Mouse (Mus musculus): ENCODE data around the gene Ccdc9. TPM values are rescaled to one million over a fixed set of nuclear protein-coding genes. Genes with fewer than 3 reads are reported as not detected.

Gene Ccdc9
- total and polyA plus RNA-seq, 3 experiments = 32.0 to 81.0 (median 47.6) TPM

DNA sequence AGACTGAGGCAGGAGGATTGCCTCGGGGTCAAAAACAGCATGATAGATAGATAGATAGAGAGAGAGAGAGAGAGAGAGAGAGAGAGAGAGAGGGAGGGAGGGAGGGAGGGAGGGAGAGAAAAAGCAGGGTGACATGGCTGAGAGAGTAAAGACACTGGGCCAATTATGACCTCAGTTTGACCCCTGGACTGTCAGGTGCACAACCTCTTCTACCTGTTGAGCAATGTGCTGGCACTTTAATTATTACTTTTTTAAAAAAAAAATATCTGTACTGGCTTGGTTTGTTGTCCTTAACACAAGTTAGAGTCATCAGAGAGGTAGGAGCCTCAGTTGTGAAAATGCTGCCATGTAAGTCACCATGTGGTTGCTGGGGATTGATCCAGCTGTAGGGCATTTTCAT, 1.2 kb upstream of the Ccdc9 start:
- Histone ChIP-seq H3K27ac (ENCODE audit: insufficient read depth, low read depth) (no peak overlapping the region), H3K36me3 (replicated peaks in 1 of 2; ENCODE audit: control insufficient read depth in 1 of 2, insufficient read depth in 1 of 2, low read length in 1 of 2) (peaks cover 17 to 20% of the 10 kb centered on the region in 2 experiments), H3K79me2 (replicated peaks; ENCODE audit: control insufficient read depth, extremely low read depth, insufficient read depth, poor library complexity, severe bottlenecking) (peaks cover 12% of the 10 kb centered on the region), H3K4me3 (replicated peaks in 1 of 3; ENCODE audit: low read depth in 2 of 3, low read length in 2 of 3, poor library complexity in 1 of 3) (no peak overlapping the region), H3K4me1 (ENCODE audit: control insufficient read depth in 1 of 2, insufficient read depth in 2 of 2) (peaks cover 0 to 14% of the 10 kb centered on the region in 2 experiments; a peak in 2 of 4 replicates), H3K27me3 (replicated peaks) (no peaks in the 10 kb centered on the region), H3K4me2 (ENCODE audit: insufficient read depth, low read depth, poor library complexity, severe bottlenecking) (no peak overlapping the region), H3K9me3 (replicated peaks; ENCODE audit: low read length) (no peaks in the 10 kb centered on the region), H3K9ac (ENCODE audit: insufficient read depth, low read depth) (no peak overlapping the region)
- TF ChIP-seq ZMIZ1 (IDR thresholded peaks at IDR 0.05; ENCODE audit: low read depth, low read length) (no peak), EP300 (IDR thresholded peaks at IDR 0.05; ENCODE audit: low read length) (no peak), MYC (IDR thresholded peaks at IDR 0.05; ENCODE audit: low read depth, low read length) (no peak), TBP (conservative IDR thresholded peaks at IDR 0.05; ENCODE audit: low read depth, low read length) (no peak), IRF4 (IDR thresholded peaks at IDR 0.05; ENCODE audit: low read depth, low read length) (no peak), KAT2A (IDR thresholded peaks at IDR 0.05; ENCODE audit: insufficient replicate concordance, low read length) (no peak), NRF1 (IDR thresholded peaks at IDR 0.05; ENCODE audit: low read depth, low read length) (no peak), USF1 (IDR thresholded peaks at IDR 0.05; ENCODE audit: low read depth, low read length) (no peak), TCF12 (IDR thresholded peaks at IDR 0.05; ENCODE audit: low read depth, low read length) (no peak), PAX5 (IDR thresholded peaks at IDR 0.05; ENCODE audit: low read length) (no peak), SIN3A (IDR thresholded peaks at IDR 0.05; ENCODE audit: low read length) (no peak), NELFE (IDR thresholded peaks at IDR 0.05; ENCODE audit: low read depth, low read length) (no peak), JUND (conservative IDR thresholded peaks at IDR 0.05; ENCODE audit: low read depth, low read length) (no peak), MAZ (IDR thresholded peaks at IDR 0.05; ENCODE audit: low read depth, low read length) (no peak), CTCF (conservative IDR thresholded peaks at IDR 0.05 in 1 of 2, IDR thresholded peaks at IDR 0.05 in 1 of 2; ENCODE audit: low read depth in 2 of 2, low read length in 2 of 2) (no peak), ZNF384 (IDR thresholded peaks at IDR 0.05; ENCODE audit: low read depth, low read length) (no peak), RCOR1 (conservative IDR thresholded peaks at IDR 0.05; ENCODE audit: low read depth, low read length) (no peak), MAFK (IDR thresholded peaks at IDR 0.05; ENCODE audit: insufficient replicate concordance, low read length) (no peak), E2F4 (IDR thresholded peaks at IDR 0.05; ENCODE audit: insufficient replicate concordance, low read depth, low read length) (no peak), BHLHE40 (IDR thresholded peaks at IDR 0.05; ENCODE audit: low read depth, low read length) (no peak)
- in situ Hi-C loops (cut with MboI; ENCODE audit: low pct_ligation_motif_present, low pct_unique_long_range_greater_than_20kb, low sequenced_read_pairs) (no loop called here), dilution Hi-C loops (cut with MboI; ENCODE audit: extremely low pct_ligation_motif_present, extremely low pct_unique_long_range_greater_than_20kb, low sequenced_read_pairs) (no loop called here)
- DNase-seq (ENCODE audit: extremely low read depth) = no peak

DNA sequence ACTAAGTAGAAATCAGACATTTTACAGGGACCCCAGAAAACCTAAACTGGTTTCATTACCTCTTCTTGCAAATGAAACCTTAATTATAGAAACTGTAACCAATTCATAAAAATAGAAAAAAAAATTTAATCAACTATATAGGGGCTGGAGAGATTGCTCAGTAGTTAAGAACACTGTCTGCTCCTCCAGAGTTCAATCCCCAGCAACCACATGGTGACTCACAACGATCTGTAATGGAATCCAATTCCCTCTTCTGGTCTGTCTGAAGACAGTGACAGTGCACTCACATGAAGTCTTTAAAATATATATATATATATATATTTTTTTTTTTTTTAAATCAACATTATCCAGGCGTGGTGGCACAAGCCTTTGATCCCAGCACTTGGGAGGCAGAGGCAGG, 421 bp upstream of the Ccdc9 start:
- in situ Hi-C loops (cut with MboI; ENCODE audit: low pct_ligation_motif_present, low pct_unique_long_range_greater_than_20kb, low sequenced_read_pairs) = no loop called here
- peak overlapping the region; percentile 62 to 85 (median 71) for H3K4me3 ChIP-seq (replicated peaks in 1 of 3; ENCODE audit: low read depth in 2 of 3, low read length in 2 of 3, poor library complexity in 1 of 3)
- no peak overlapping the region for H3K27ac ChIP-seq (ENCODE audit: insufficient read depth, low read depth)

More for the DNA sequence above, 421 bp upstream of the Ccdc9 start:
- Histone ChIP-seq H3K4me2 (ENCODE audit: insufficient read depth, low read depth, poor library complexity, severe bottlenecking) (0 out of 2 replicates have a peak overlapping the region, but pooled peaks have one; percentile 3), H3K79me2 (replicated peaks; ENCODE audit: control insufficient read depth, extremely low read depth, insufficient read depth, poor library complexity, severe bottlenecking) (peaks cover 12% of the 10 kb centered on the region), H3K36me3 (replicated peaks in 1 of 2; ENCODE audit: control insufficient read depth in 1 of 2, insufficient read depth in 1 of 2, low read length in 1 of 2) (peaks cover 23 to 28% of the 10 kb centered on the region in 2 experiments), H3K27me3 (replicated peaks) (no peaks in the 10 kb centered on the region), H3K4me1 (ENCODE audit: control insufficient read depth in 1 of 2, insufficient read depth in 2 of 2) (peaks cover 0 to 14% of the 10 kb centered on the region in 2 experiments; a peak in 2 of 4 replicates), H3K9me3 (replicated peaks; ENCODE audit: low read length) (no peaks in the 10 kb centered on the region), H3K9ac (ENCODE audit: insufficient read depth, low read depth) (peak overlapping the region; percentile 88)
- DNase-seq (ENCODE audit: extremely low read depth) = peak; percentile 37
- dilution Hi-C loops (cut with MboI; ENCODE audit: extremely low pct_ligation_motif_present, extremely low pct_unique_long_range_greater_than_20kb, low sequenced_read_pairs) = no loop called here
- TF ChIP-seq HCFC1 (IDR thresholded peaks at IDR 0.05; ENCODE audit: low read depth, low read length) (no peak), EP300 (IDR thresholded peaks at IDR 0.05; ENCODE audit: low read length) (no peak), POLR2A (IDR thresholded peaks at IDR 0.05; ENCODE audit: low read depth, low read length) (no peak), ZC3H11A (IDR thresholded peaks at IDR 0.05; ENCODE audit: low read depth, low read length) (no peak), RAD21 (IDR thresholded peaks at IDR 0.05; ENCODE audit: low read depth, low read length) (no peak), NRF1 (IDR thresholded peaks at IDR 0.05; ENCODE audit: low read depth, low read length) (no peak), CHD1 (IDR thresholded peaks at IDR 0.05; ENCODE audit: low read depth, low read length) (no peak), KAT2A (IDR thresholded peaks at IDR 0.05; ENCODE audit: insufficient replicate concordance, low read length) (no peak), TCF12 (IDR thresholded peaks at IDR 0.05; ENCODE audit: low read depth, low read length) (no peak)
